Mouse (Mus musculus): ENCODE measurements at regions not wholly inside any gene's neighbourhood (a gene's known extent, or its start where the extent isn't known, plus 50 kb on each side); places are given as distances from the start of the nearest gene placed in this dataset.

- Histone ChIP-seq H3K4me1 (no peaks in the 10 kb centered on the region), H3K36me3 (no peaks in the 10 kb centered on the region), H3K9me3 (peaks cover 7% of the 10 kb centered on the region; the same call in 1 of the 2 replicates), H3K9ac (replicated peaks) (no peak overlapping the region), H3K4me2 (replicated peaks) (no peak overlapping the region), H3K4me3 (no peak overlapping the region), H3K27me3 (no peaks in the 10 kb centered on the region), H3K27ac (replicated peaks) (no peak overlapping the region)
- no peak for ATAC-seq (replicated peaks)
- WGBS: 71% methylated on average over 6 of the region's 6 CpGs
Measured at GRCm38 (mm10) chr9:13933404-13933803, 105.9 kb downstream of the Fam76b start.

GRCm38 (mm10) chr9:13937301-13937700 is 109.8 kb downstream of the Fam76b start:
- 93% methylated on average over 2 of the region's 2 CpGs for whole genome bisulfite sequencing
- no peaks in the 10 kb centered on the region for H3K27me3 ChIP-seq
- H3K4me2 ChIP-seq (replicated peaks): no peak overlapping the region
- no peaks in the 10 kb centered on the region for H3K36me3 ChIP-seq
- no peak overlapping the region for H3K4me3 ChIP-seq
- no peaks in the 10 kb centered on the region for H3K4me1 ChIP-seq
- no peak overlapping the region for H3K9ac ChIP-seq (replicated peaks)
- no peak overlapping the region for H3K27ac ChIP-seq (replicated peaks)
- H3K9me3 ChIP-seq: no peaks in the 10 kb centered on the region
- ATAC-seq (replicated peaks): no peak

GRCm38 (mm10) chr9:13946519-13946918 is 119.0 kb downstream of the Fam76b start:
- no peak overlapping the region for H3K4me3 ChIP-seq
- WGBS: 91% methylated on average over 3 of the region's 3 CpGs
- ATAC-seq (replicated peaks): no peak

GRCm38 (mm10) chr9:13952157-13952556 is 124.6 kb downstream of the Fam76b start:
- Histone ChIP-seq H3K9me3 (no peaks in the 10 kb centered on the region), H3K27me3 (no peaks in the 10 kb centered on the region), H3K4me1 (no peaks in the 10 kb centered on the region), H3K27ac (replicated peaks) (no peak overlapping the region), H3K4me2 (replicated peaks) (no peak overlapping the region), H3K36me3 (no peaks in the 10 kb centered on the region), H3K9ac (replicated peaks) (no peak overlapping the region), H3K4me3 (no peak overlapping the region)
- ATAC-seq (replicated peaks): no peak

More at GRCm38 (mm10) chr9:13946519-13946918, 119.0 kb downstream of the Fam76b start:
- H3K4me1 ChIP-seq: no peaks in the 10 kb centered on the region
- no peaks in the 10 kb centered on the region for H3K36me3 ChIP-seq
- H3K27me3 ChIP-seq: no peaks in the 10 kb centered on the region
- no peak overlapping the region for H3K27ac ChIP-seq (replicated peaks)
- no peak overlapping the region for H3K9ac ChIP-seq (replicated peaks)
- H3K9me3 ChIP-seq: no peaks in the 10 kb centered on the region
- H3K4me2 ChIP-seq (replicated peaks): no peak overlapping the region

- H3K36me3 ChIP-seq: no peaks in the 10 kb centered on the region
- 22% methylated on average over 7 of the region's 7 CpGs for WGBS
- no peak for ATAC-seq (replicated peaks)
Measured at GRCm38 (mm10) chr9:13963140-13963763, 135.7 kb downstream of the Fam76b start.

GRCm38 (mm10) chr9:13963796-13964195 is 136.3 kb downstream of the Fam76b start:
- Histone ChIP-seq H3K4me3 (no peak overlapping the region), H3K4me2 (replicated peaks) (no peak overlapping the region), H3K27me3 (no peaks in the 10 kb centered on the region), H3K9ac (replicated peaks) (no peak overlapping the region), H3K9me3 (no peaks in the 10 kb centered on the region), H3K27ac (replicated peaks) (no peak overlapping the region), H3K36me3 (no peaks in the 10 kb centered on the region), H3K4me1 (no peaks in the 10 kb centered on the region)
- no peak for ATAC-seq (replicated peaks)
- WGBS: 72% methylated on average over 3 of the region's 3 CpGs

More at GRCm38 (mm10) chr9:13963140-13963763, 135.7 kb downstream of the Fam76b start:
- no peaks in the 10 kb centered on the region for H3K27me3 ChIP-seq
- no peaks in the 10 kb centered on the region for H3K9me3 ChIP-seq
- H3K27ac ChIP-seq (replicated peaks): no peak overlapping the region
- no peak overlapping the region for H3K4me3 ChIP-seq
- H3K4me1 ChIP-seq: no peaks in the 10 kb centered on the region
- H3K4me2 ChIP-seq (replicated peaks): no peak overlapping the region
- no peak overlapping the region for H3K9ac ChIP-seq (replicated peaks)

- H3K4me1 ChIP-seq: peaks cover 3% of the 10 kb centered on the region; the same call in 1 of the 2 replicates
- 64% methylated on average over 4 of the region's 4 CpGs for WGBS
- no peak overlapping the region for H3K27ac ChIP-seq (replicated peaks)
- no peak overlapping the region for H3K4me3 ChIP-seq
- no peak for ATAC-seq (replicated peaks)
- H3K9me3 ChIP-seq: no peaks in the 10 kb centered on the region
- no peak overlapping the region for H3K9ac ChIP-seq (replicated peaks)
- H3K27me3 ChIP-seq: no peaks in the 10 kb centered on the region
- H3K36me3 ChIP-seq: no peaks in the 10 kb centered on the region
- H3K4me2 ChIP-seq (replicated peaks): no peak overlapping the region
Measured at GRCm38 (mm10) chr9:13964256-13964655, 136.7 kb downstream of the Fam76b start.

- no peak for ATAC-seq (replicated peaks)
- Histone ChIP-seq H3K4me3 (no peak overlapping the region), H3K27me3 (no peaks in the 10 kb centered on the region), H3K4me1 (peaks cover 5% of the 10 kb centered on the region; the same call in 1 of the 2 replicates), H3K9me3 (no peaks in the 10 kb centered on the region), H3K9ac (replicated peaks) (no peak overlapping the region), H3K36me3 (no peaks in the 10 kb centered on the region), H3K27ac (replicated peaks) (no peak overlapping the region), H3K4me2 (replicated peaks) (no peak overlapping the region)
- WGBS: 92% methylated on average over 1 of the region's 1 CpGs
Measured at GRCm38 (mm10) chr9:13966212-13966611, 138.7 kb downstream of the Fam76b start.

- H3K4me3 ChIP-seq: no peak overlapping the region
- WGBS: 85% methylated on average over 1 of the region's 1 CpGs
Measured at GRCm38 (mm10) chr9:13969262-13969661, 141.7 kb downstream of the Fam76b start.

GRCm38 (mm10) chr9:13973600-13973999 is 146.1 kb downstream of the Fam76b start:
- Histone ChIP-seq H3K4me1 (peaks cover 5% of the 10 kb centered on the region; the same call in 1 of the 2 replicates), H3K36me3 (no peaks in the 10 kb centered on the region), H3K9me3 (no peaks in the 10 kb centered on the region), H3K27me3 (no peaks in the 10 kb centered on the region), H3K4me2 (replicated peaks) (no peak overlapping the region), H3K4me3 (no peak overlapping the region), H3K9ac (replicated peaks) (no peak overlapping the region), H3K27ac (replicated peaks) (no peak overlapping the region)
- 76% methylated on average over 4 of the region's 4 CpGs for WGBS
- ATAC-seq (replicated peaks): no peak

More at GRCm38 (mm10) chr9:13969262-13969661, 141.7 kb downstream of the Fam76b start:
- ATAC-seq (replicated peaks): no peak
- no peaks in the 10 kb centered on the region for H3K36me3 ChIP-seq
- H3K4me2 ChIP-seq (replicated peaks): no peak overlapping the region
- H3K9me3 ChIP-seq: no peaks in the 10 kb centered on the region
- H3K9ac ChIP-seq (replicated peaks): no peak overlapping the region
- H3K27ac ChIP-seq (replicated peaks): no peak overlapping the region
- H3K4me1 ChIP-seq: peaks cover 5% of the 10 kb centered on the region; the same call in 1 of the 2 replicates
- no peaks in the 10 kb centered on the region for H3K27me3 ChIP-seq

GRCm38 (mm10) chr9:13974870-13975269 is 147.4 kb downstream of the Fam76b start:
- H3K9ac ChIP-seq (replicated peaks): no peak overlapping the region
- no peak for ATAC-seq (replicated peaks)
- H3K4me2 ChIP-seq (replicated peaks): no peak overlapping the region
- H3K9me3 ChIP-seq: no peaks in the 10 kb centered on the region
- H3K36me3 ChIP-seq: no peaks in the 10 kb centered on the region
- no peaks in the 10 kb centered on the region for H3K27me3 ChIP-seq
- no peak overlapping the region for H3K27ac ChIP-seq (replicated peaks)
- H3K4me3 ChIP-seq: no peak overlapping the region
- whole genome bisulfite sequencing: 60% methylated on average over 1 of the region's 1 CpGs
- H3K4me1 ChIP-seq: no peaks in the 10 kb centered on the region

GRCm38 (mm10) chr9:13978842-13979241 is 151.3 kb downstream of the Fam76b start:
- H3K4me2 ChIP-seq (replicated peaks): no peak overlapping the region
- 65% methylated on average over 6 of the region's 6 CpGs for WGBS
- H3K27ac ChIP-seq (replicated peaks): no peak overlapping the region
- no peak overlapping the region for H3K9ac ChIP-seq (replicated peaks)
- no peaks in the 10 kb centered on the region for H3K4me1 ChIP-seq
- no peak overlapping the region for H3K4me3 ChIP-seq
- H3K9me3 ChIP-seq: no peaks in the 10 kb centered on the region
- ATAC-seq (replicated peaks): no peak
- no peaks in the 10 kb centered on the region for H3K27me3 ChIP-seq
- H3K36me3 ChIP-seq: no peaks in the 10 kb centered on the region

- H3K36me3 ChIP-seq: no peaks in the 10 kb centered on the region
- no peak overlapping the region for H3K9ac ChIP-seq (replicated peaks)
- H3K9me3 ChIP-seq: no peaks in the 10 kb centered on the region
- no peak overlapping the region for H3K4me2 ChIP-seq (replicated peaks)
- ATAC-seq (replicated peaks): no peak
- no peak overlapping the region for H3K27ac ChIP-seq (replicated peaks)
- no peaks in the 10 kb centered on the region for H3K27me3 ChIP-seq
- 96% methylated on average over 8 of the region's 8 CpGs for WGBS
- H3K4me3 ChIP-seq: no peak overlapping the region
- H3K4me1 ChIP-seq: no peaks in the 10 kb centered on the region
Measured at GRCm38 (mm10) chr9:13987486-13987885, 160.0 kb downstream of the Fam76b start.
